Mouse (Mus musculus) adrenal gland, postnatal 4 days (tissue): Measurements from ENCODE around the gene Nat8l. TPM values are rescaled to one million over a fixed set of nuclear protein-coding genes. Genes with fewer than 3 reads are reported as not detected.

ENCODE experiments used
- DNase-seq, 2 experiments: peaks; one replicate each; pipeline ENCODE4 v3.0.0; 2021 to 2022; ENCODE audit warnings: low spot score in 2 of 2, mixed read lengths in 2 of 2
- total RNA-seq, 2 experiments: library from RNA; stranded (reverse); gene quantifications; 2 replicates each; pipeline ENCODE4 v1.2.3; 2021

The Nat8l gene
- total RNA-seq, 2 experiments from 2014 or later = 8.4 to 9.6 TPM

DNA sequence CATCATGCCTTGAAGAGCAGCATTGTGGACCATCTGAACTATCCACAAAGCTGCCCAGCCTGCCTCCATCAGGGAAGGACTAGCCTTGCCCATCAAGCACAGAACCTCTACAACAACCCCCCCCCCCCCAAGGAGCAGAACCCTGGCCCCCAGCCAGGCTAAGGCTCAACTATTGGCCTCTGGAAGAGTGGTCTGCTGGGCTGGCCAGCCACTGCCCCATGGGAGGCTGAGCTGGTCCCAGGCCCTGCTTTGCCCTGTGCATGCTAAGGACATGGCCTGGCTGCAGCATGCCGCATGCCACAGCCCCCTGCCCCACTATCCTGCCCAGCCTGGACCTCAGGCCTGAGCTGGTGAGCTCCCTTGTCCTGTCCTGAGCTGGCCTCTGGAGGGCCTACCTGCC is 5.6 kb downstream of the Nat8l start:
- DNase-seq = no peak

DNA sequence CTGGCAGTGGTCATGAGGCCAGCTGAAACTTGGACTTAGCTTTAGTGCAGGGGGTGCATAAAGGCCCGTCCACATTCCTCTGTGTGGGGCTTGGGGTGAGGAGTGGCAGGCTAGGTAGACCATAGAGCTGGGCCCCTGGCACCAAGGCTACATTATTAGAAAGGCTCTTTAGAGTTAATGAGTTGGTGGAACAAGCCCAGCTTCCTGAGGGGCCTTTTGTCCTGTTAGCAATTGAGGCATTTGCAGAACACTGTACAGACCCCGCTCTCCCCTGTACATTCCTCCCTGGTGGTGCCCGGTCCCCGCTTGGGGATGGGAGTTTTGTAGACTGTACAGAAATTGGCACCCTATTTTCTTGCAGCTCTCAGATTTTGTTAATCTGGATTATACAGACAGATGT is 6.9 kb downstream of the Nat8l start:
- no peak for DNase-seq

DNA sequence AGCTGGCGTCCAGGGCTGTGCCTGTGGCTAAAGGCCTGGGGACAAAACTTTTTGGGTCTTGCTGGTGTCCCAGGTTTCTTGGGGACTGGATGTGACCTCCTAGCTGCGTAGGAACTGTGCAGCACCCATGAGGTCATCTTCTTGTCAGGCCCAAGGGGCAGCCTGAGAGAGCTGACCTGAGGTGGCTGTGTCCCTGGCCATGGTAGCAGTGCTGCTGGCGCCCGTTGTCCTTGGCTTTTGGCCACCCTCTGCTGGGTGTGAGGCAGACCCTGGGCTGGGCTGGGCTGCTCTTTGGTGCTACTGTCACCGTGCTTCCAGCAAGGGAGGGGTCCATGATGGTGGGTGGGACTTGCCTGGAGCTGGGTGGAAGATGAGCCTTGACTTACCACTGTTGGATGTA is 8.8 kb downstream of the Nat8l start:
- no peak for DNase-seq

DNA sequence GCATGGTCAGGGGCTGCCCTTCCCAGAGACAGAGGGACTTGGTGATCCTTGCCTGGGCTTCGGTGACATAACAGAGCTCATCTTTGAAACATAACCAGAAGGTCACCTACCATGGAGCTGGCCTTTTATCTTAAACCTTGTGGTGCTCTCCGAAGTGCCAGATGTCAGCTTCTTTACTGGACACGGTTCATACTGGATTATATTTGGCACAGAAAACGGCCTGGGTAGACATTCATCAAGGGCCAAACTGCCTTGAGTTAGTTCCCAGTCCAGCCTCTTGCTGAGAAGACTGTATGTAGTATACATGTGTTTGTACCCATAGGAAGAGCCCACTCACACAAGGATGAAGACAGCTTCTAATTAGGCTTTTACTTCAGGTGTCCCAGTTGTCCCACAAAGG is 11.0 kb downstream of the Nat8l start:
- no peak for DNase-seq

DNA sequence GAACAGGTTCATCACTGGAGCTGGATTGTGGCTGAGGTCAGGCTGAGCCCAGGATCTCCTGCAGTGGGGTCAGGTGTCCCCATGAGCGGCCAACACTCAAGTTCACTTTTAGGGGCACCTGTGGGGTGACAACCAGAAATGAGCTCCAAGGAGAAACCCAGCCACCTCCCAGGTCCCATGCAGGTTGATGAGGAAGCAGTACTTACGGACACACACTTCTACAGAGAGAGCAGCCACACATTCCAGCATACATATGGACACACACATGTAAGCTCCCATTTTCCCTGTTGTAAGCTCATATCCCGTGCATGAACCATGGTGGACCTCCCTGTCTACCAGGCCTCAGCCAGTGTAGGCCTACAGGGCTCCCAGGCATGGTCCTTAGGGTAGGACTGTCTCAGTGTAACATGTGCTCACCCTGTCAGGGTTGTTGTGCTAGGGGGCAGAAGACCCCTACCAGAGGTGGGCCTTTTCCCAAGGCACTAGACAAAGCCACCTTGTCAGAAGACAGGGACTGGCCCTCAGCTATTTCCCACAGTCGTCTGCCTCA is 11.7 kb downstream of the Nat8l start:
- no peak for DNase-seq

DNA sequence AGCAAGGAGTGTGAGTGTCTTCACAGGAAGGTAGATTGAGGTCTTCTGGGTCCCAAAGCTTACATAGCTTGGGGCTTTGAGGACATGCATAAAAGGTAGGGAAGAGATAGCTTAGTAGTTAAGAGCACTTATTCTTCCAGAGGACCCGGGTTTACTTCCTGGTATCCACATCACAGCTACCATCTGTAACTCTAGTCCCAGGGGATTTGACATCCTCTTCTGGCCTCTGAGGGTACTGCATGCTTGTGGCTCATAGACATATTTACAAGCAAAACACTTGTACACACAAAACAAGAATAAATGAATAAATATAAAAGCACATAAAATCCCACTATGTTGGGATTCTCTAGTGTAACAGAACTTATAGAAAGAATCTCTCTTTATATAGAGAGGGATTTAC is 18.9 kb downstream of the Nat8l start:
- no peak for DNase-seq

DNA sequence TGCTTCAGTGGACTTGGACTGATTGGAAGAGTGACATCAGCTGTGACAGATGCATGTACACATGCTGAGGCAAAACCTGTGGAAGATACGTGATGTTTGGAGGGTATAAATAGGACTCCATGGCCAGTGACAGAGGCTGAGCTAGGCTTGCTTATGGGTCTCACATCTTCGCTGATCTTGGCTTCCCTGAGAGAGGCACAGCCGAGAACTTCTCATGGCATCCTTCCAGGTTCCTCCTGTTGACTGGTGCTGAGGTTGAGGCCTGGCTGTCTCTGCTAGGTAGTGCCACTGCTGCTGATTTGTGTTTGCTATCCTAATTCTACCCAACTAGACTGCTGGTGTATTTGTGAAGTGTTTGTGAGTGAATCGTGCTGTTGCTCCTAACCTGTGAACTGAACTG is 23.2 kb downstream of the Nat8l start:
- DNase-seq = no peak

DNA sequence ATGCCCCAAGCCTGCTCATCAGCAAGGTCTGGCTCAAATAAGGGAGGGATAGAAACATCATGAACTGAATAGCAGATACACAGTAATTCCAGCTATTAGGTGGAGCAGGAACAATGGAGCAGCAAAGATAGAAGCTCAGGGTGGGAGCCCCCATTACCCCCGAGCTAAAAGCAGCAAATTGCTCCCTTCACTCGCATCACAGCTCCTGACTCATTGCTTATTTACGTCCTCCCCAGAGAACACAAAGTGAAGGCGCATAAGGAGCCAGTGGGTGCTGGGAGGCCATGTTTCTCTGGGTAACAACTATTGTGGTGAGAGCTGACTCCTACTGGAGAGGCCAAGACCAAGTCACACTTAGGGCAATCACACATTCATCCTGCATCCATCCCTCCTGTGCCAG is 34.3 kb downstream of the Nat8l start:
- no peak for DNase-seq

DNA sequence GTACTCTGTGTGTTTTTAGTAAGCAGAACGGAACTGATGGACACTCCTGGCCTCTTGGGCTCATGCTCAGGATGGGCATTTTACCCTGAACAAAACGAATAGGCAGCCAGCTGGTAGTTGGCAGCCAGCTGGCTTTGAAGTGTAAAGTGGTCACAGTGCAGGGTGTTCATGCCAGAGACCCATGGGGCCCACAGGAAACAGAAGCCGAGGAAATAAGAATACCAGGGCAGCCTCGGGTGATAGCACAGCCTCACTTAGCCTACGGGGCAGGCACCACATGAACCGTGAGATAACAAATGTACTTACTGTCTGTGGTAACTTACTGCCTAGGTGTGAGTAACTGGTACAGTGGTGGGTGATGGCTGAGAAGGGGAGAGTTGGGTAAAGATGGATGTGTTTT is 35.2 kb downstream of the Nat8l start:
- no peak for DNase-seq

DNA sequence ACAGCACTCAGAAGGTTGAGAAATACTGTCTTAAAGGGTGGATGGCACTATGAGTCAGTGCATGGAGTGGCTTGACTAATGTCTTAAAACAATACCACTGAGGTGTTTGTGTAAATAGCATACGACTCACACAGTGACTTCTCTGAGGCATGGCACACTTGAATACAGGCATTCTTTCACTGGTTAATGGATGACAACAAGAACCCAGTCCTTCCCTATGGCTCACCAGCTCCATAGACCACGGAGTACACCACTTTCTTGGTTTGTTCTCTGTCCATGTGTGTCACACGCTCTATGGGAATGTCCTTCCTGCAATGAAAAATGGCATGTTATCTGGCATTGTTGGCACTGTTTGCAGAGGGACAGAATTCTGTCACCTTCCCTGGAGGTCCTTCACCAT is 36.7 kb downstream of the Nat8l start:
- no peak for DNase-seq

Other genes starting within 250 kb of the Nat8l start
- gene Letm1, start 213.2 kb upstream of the Nat8l start, total RNA-seq = 10 to 100 TPM; 70.7 to 74.7 TPM
- 10 to 100 TPM; 82.7 to 96.3 TPM for gene Nsd2, start 175.3 kb upstream of the Nat8l start, total RNA-seq
- gene Nelfa, start 59.6 kb upstream of the Nat8l start, total RNA-seq = 10 to 100 TPM; 31.1 to 32.7 TPM
- 10 to 100 TPM; 37.0 to 39.1 TPM for gene Gm1673, start 12.6 kb upstream of the Nat8l start, total RNA-seq
- 1 to 10 TPM; 1.4 to 3.4 TPM for gene Poln, start 173.5 kb downstream of the Nat8l start, total RNA-seq
- gene Haus3, start 173.5 kb downstream of the Nat8l start, total RNA-seq = 10 to 100 TPM; 12.3 to 14.0 TPM
- 100 to 1,000 TPM; 145 to 158 TPM for gene Mxd4, start 191.7 kb downstream of the Nat8l start, total RNA-seq